Mouse (Mus musculus): Measurements from ENCODE around the gene Rps6kb2.
"Not testable (repeated sequence)": the region's sequence is repeated elsewhere in the genome, so short reads cannot be mapped to it uniquely, and the experiment has no call there.

Gene Rps6kb2

DNA sequence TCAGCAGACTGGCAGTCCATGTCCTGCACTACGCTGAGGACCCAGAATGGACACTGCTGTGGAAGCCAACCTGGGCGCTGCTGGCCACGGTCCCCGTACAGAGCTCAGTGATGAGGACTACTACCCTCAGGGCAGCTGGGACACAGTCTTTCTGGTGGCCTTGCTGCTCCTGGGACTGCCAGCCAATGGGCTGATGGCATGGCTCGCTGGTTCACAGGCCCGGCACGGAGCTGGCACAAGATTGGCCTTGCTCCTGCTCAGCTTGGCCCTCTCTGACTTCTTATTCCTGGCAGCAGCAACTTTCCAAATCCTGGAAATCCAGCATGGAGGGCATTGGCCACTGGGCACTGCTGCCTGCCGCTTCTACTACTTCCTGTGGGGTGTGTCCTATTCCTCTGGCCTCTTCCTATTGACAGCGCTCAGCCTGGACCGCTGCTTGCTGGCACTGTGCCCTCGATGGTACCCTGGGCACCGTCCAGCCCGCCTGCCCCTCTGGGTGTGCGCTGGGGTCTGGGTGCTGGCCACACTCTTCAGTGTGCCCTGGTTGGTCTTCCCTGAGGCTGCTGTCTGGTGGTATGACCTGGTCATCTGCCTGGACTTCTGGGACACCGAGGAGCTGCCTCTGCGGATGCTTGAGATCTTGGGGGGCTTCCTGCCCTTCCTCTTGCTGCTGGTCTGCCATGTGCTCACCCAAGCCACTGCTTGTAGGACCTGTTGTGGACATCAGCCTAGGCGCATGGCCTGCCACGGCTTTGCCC lies 20.6 kb downstream of the Rps6kb2 start:
- no peak for DNase-seq (ENCODE audit: inconsistent age in 2 of 2, low spot score in 1 of 2)

DNA sequence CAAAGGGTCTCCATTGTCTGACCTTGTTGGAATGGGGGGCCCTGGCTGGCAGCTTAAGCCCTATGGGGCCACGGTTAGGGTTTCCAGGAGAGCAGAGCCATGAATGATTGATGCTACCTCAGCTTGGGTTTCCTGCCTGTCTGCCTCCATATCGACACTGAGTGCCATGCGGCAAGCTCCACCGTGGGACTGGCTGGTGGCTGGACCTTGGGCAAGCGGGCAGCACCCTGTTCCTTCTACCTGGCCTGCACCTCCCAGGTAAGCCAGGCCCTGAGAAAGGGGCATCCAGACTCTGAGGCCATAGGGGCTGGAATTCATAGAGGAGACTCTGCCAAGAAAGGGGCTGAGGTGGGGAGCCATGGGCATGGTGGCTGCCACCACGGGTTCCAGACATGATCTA lies 23.0 kb downstream of the Rps6kb2 start:
- DNase-seq (ENCODE audit: inconsistent age in 2 of 2, low spot score in 1 of 2) = no peak

DNA sequence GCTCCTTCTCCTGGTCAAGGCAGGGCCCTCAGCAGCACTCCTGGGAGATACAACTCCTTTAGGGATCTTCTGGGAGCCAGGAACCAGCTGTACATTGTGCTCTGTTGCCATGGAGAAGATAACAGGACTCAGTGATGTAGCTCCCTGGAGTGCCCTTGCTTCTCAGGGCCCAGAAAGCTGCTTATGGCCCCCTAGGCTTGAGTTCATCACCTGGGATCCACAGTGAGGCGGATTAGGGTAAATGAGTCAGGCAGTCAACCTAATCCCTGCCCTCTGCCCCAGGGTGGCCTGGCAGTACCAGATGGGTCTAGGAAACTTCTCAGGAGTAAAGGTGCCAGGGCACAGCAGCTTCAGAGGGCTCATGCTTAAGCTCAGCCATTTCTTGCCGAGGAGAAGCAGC lies 23.7 kb downstream of the Rps6kb2 start, which contains the start of gene Gpr152:
Gene Gpr152, plus strand, starts transcription at position 342 of the 400 bp plus-strand sequence.
- no peak for DNase-seq (ENCODE audit: inconsistent age in 2 of 2, low spot score in 1 of 2)

DNA sequence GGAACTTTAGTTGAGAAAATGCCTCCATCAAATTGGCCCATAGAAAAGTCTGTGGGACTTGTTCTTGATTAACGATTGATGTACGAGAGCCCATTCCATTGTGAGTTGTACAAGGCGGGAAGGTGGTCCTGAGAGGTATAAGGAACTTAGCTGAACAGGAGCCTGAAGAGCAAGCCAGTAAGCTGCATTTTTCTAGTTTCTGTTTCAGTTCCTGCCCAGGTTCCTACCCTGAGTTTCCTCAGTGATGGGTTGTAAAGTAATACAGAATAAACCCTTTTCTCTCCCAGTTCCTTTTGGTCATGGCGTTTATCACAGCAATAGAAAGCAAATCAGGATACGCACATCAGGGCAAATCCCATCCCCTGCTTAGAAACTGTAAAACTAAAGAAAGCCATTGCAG lies 25.2 kb downstream of the Rps6kb2 start:
- DNase-seq (ENCODE audit: inconsistent age in 2 of 2, low spot score in 1 of 2) = no peak

DNA sequence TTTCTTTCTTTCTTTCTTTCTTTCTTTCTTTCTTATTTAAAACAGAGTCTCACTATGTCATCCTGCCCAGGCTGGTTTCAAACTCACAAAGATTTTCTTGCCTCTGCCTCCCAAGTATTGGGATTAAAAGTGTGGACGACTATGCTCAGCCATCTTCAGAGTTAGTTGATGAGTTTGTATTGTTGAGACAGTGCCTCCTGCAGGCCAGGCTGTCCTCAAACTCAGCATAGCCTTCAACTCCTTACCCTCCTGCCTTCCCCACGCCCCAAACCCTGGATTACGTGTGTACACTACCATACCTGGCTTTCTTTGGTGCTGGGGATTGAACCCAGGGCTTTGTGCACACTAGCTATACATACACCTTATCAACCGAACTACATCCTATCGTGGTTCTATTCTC lies 26.7 kb downstream of the Rps6kb2 start:
- DNase-seq (ENCODE audit: inconsistent age in 2 of 2, low spot score in 1 of 2) = no peak

DNA sequence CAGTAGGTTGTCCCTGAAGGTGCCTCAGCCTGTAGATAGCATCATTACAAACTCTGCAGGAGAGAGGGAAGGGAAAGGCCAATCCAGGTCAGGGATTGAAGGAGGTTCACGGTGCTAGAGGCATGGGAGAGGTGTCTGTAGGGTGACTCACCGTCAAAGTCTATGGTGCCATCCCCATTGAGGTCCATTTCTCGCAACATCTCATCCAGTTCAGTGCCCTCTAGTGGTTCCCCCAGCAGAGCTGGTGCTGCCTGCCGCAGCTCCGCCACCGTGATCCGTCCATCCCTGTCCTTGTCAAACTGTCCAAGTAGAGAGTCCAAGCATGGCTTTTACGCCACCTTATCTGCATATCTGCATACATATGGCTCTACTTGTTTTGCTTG lies 27.2 kb downstream of the Rps6kb2 start:
- peak in 1 of 2 experiments; percentile 82 for DNase-seq (ENCODE audit: inconsistent age in 2 of 2, low spot score in 1 of 2)

DNA sequence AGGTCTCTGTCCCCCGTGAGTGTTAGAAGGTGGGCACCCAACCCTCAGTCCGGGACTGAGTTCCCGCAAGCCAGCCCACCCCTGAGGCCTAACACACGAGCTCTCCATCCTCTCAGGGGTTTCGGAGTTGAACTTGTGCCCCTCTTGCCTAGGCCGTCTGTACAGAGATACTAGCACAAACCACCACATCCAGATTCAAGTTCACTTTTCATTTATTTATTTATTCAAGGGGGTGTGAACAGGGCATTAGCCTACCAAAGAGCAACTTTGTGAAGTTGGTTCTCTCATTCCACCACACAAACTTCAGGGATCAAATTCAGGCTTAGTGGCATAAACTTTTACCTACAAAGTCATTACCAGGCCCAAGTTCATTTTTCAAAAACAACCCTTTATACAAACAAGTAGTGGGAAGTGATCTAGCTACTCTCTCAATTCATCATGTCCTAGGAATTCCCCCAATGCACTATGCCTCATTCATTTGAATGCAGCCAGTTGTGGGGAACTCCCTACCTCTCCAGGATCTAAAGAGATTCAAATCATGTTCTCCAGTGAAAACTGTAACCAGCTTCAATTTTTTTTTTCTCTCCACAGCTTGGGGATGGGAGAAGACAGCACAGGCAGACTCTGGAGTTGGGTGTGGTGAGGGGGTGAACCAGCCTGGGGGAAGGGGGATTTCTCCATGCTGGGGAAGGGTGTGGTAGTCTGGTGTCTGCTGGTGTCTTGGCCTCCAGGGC lies 27.8 kb downstream of the Rps6kb2 start:
- not testable (repeated sequence) for DNase-seq (ENCODE audit: inconsistent age in 2 of 2, low spot score in 1 of 2)

DNA sequence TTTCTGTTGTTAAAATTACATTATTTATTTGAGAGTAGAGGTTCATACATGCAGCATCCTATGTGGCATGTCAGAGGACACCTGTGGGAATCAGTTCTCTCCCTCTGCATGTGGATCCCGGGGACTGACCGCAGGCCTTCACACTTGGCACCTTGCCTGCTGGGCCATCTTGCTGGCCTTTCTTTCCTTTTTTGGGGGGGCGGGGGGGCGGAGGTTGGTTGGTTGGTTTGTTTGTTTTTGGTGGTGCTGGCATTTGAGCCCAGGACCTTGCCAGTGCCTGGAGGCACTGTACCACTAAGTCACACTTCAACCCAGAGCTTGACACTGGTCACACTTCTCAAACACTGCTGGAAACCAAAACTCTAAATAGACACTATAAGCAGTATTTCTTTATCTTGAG lies 28.8 kb downstream of the Rps6kb2 start:
- DNase-seq (ENCODE audit: inconsistent age in 2 of 2, low spot score in 1 of 2) = no peak

DNA sequence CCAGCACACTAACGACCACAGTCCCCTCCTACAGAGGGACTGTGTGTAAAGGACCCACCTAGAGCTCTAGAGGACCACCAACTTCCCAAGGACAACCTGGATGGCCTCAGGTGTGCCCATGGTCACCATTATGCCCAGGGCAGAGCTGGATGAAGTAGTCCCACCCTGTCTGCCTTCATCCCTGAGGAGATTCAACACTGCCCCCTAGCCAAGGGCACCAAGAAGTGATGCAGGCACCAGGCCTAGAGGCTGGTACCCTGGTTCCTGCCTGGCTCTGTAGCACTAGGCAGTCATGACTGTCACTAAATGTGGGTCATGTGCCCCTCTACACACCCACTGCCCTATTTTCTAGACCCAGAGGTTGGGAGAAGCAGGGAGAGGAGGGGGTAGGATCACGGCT lies 31.4 kb downstream of the Rps6kb2 start:
- peak in 1 of 2 experiments; percentile 57 for DNase-seq (ENCODE audit: inconsistent age in 2 of 2, low spot score in 1 of 2)

DNA sequence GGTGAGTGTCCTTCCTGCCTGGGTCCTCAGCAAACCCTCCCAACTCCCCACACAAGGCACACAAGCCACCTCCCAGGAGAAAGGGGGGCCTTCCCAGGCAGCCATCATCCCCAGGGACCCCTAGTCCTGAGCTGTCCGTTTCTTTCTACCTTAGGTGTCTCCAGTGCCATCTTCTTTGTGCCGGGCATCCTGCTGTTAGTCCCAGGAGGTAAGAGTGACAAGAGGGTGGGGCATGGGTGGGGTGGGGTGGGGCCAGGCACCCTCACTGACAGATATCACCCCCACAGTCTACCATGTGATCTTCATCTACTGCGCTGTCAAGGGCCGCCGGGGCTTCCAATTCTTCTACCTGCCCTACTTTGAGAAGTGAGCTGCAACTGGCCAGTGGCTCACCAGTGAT lies 32.1 kb downstream of the Rps6kb2 start:
- no peak for DNase-seq (ENCODE audit: inconsistent age in 2 of 2, low spot score in 1 of 2)

DNA sequence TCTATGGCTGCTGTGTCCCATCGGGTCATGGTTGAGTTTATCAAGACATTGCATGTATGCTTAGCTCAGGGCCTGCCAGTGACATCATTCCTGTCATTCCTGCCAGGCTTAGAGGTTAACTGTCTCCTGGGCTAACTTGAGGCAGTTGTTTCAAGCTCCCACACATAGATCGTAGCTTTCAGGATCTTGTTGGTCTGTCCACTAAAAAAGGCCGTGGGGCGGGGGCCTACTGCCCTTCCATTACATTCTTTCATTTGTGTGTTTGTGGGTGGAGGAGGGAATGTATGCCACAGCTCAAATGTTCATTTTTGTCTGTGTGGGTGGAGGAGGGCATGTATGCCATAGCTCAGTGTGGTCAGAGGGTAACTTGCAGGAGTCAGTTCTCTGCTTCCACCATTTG lies 33.0 kb downstream of the Rps6kb2 start:
- no peak for DNase-seq (ENCODE audit: inconsistent age in 2 of 2, low spot score in 1 of 2)

DNA sequence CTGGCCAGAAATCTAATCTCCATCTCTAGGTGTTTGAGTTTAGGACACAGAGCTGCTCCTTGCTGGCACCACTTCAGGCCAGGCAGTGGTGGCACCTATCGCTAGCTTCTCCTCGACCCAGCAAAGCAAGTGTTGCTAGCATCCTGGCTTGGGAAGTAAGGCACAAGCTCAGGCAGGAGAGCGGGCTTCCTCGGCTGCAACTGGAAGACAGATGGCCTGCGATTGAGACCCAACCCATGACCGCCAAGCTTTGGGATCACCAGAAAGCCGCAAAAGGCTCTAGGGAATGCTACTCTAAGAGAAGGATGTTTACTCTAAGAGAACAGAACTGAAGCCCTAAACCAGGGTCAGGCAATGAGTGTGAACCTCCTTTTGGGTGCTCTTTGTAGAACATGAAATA lies 33.7 kb downstream of the Rps6kb2 start:
- DNase-seq (ENCODE audit: inconsistent age in 2 of 2, low spot score in 1 of 2) = no peak

DNA sequence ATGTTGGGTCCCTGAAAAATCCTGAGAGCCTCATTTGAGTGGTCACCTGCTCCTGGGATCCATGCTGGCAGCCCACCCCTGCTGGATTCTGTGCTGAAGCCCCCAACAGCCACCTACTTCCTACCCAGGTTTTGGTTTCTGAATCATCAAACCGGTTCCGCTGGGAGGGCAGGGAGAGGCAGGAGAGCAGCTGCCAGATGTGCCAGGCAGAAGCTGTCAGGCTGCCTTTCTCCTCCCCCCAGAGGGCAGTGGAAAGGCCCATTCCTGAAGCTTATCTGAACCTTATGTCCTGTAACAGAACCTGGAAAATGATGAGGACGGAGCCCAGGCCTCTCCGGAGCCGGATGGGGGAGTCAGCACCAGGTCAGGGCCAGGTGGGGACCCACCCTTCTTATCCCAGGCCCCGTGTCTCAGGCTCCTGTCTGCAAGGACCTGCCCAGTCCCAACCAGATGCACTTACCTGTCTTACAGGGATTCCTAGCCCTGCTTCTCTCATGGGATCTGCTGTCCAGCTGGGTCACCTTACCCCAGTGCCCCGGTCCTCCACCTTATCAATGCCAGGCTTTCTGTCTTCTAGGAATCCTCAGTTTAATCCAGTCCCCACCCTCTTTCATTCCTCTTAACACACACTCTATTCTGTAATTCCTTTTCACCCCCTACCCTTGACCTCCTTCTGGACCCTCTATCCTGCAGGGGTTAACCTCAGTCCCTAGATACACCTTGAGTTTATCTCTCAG lies 36.2 kb downstream of the Rps6kb2 start:
- peak in 1 of 2 experiments; percentile 70 for DNase-seq (ENCODE audit: inconsistent age in 2 of 2, low spot score in 1 of 2)

DNA sequence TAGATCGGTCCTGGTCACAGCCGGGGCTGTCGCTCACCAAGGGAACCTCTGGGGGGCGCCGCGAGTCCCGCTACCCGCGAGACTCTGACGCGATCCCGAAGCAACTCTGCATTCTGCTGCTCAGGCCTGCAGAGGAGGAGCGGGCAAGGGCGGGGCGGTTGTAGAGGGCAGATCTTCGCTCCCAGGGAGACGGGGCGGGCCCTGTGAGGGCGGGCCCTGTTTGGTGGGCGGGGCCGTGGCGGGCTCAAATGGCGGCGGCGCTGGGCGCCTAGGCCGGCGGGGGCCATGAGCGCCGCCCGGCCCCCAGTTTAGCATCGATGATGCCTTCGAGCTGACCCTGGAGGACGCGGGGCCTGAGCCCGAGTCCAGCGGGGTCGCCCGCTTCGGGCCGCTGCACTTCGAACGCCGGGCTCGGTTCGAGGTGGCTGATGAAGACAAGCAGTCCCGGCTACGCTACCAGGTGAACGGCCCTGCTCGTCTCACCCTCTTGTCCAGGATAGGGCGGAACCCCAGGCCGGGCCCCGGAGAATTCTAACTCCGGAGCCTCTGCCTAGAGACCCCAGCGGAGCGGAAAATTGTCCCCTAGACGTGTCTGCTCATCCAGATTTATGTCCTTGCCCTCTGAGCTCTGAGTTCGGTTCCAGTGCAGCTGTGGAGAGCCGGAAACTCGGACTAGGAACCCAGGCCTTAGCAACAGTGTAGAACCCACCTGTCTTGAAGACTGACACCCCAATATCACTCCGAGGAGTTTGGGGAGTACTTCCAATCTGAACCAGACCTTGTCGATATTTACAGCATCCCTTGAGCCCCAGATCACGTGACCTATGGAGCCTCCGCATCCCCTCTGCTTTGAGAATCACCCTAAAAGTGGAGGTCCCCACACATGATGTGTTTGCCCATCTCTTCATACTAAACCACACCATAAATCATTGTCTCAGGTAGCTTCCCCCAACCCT lies 37.1 kb downstream of the Rps6kb2 start, which contains the start of gene Aip:
Gene Aip, minus strand, starts transcription at position 118 of the 956 bp plus-strand sequence.
- DNase-seq (ENCODE audit: inconsistent age in 2 of 2, low spot score in 1 of 2) = peak; percentile 99

DNA sequence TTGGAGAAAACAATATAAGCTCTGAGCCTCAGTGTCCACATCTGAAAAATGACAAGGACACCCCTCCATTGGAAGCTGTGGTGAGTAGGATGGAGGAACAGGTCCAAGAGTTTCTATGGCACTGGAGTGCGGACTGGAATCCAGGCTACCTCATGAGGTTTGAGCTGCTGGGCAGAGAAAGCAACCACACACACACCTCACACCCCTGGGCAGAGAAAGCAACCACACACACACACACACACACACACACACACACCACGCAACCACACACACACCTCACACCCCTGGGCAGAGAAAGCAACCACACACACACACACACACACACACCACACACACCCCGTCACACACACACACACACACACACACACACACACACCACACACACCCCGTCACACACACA lies 37.9 kb downstream of the Rps6kb2 start:
- DNase-seq (ENCODE audit: inconsistent age in 2 of 2, low spot score in 1 of 2) = peak in 1 of 2 experiments; percentile 79

DNA sequence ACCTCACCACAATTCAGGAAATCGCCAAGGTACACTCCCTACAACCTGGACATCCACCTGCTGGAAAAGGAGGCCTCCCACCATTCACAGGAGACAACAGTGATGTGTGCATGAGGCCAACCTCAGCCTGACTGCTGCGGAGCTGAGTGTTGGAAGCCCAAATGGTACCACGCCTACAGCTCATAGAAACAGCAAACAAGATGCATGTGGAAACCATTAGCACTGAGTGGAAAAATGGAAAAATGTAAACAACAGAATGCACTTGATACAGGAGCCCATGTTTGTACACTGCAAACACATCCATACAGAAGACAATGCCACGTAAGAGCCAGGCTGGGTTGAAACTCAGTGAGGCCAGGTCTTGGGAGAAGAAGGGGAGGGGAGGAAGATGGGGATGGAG lies 38.7 kb downstream of the Rps6kb2 start:
- no peak for DNase-seq (ENCODE audit: inconsistent age in 2 of 2, low spot score in 1 of 2)

DNA sequence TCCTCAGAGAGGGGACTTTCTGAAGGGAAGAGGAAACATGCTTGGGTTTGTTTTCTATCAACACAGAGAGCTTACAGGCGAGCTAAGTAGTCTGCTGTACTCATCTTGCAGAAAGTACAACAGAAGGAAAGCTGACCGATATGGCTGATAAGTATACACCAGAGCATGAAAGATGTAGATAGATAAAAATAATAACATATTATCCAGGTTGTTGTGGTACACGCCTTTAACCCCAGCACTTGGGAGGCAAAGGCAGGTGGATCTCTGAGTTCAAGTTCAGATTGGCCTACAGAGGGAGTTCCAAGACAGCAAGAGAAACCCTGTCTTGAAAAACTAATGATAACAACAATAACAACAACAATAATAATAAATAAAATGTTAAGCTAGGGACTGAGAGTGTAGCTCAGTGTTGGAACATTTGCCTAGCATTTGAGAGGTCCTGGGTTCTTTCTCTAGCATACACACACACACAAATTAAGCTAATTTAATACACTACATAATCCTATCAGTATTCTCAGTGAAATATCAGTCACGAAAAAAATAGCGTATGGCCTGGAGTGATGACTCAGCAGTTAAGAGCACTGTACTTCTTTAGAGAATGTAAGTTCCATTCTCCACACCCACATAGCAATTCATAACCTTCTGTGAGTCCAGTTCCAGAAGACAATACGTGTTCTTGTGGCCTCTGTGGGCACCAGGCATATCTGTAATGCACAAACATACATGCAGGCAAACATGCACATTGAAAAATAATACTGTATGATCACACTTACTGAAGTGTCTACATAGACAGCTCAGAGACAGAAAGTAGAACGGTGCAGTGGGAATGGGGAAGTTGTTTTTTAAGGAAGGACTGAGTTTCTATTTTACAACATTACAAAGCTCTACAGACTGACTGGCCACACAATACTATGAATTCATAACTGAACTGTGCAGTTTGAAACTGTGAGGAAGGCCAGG lies 40.5 kb downstream of the Rps6kb2 start:
- no peak for DNase-seq (ENCODE audit: inconsistent age in 2 of 2, low spot score in 1 of 2)

DNA sequence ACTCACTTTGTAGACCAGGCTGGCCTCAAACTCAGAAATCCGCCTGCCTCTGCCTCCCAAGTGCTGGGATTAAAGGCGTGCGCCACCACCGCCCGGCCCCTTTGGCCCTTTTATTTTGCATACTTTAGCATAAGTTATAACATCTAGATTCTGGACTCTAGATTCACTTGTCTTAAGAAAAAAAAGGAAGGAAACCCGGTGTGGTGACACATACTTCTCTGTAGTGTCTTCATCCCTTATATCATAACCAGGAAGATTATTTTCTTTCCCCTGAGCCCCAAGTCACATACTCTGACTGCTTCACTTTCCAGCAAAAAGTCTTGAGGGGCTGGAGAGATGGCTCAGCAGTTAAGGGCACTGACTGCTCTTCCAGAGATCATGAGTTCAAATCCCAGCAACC lies 41.3 kb downstream of the Rps6kb2 start:
- not testable (repeated sequence) for DNase-seq (ENCODE audit: inconsistent age in 2 of 2, low spot score in 1 of 2)

DNA sequence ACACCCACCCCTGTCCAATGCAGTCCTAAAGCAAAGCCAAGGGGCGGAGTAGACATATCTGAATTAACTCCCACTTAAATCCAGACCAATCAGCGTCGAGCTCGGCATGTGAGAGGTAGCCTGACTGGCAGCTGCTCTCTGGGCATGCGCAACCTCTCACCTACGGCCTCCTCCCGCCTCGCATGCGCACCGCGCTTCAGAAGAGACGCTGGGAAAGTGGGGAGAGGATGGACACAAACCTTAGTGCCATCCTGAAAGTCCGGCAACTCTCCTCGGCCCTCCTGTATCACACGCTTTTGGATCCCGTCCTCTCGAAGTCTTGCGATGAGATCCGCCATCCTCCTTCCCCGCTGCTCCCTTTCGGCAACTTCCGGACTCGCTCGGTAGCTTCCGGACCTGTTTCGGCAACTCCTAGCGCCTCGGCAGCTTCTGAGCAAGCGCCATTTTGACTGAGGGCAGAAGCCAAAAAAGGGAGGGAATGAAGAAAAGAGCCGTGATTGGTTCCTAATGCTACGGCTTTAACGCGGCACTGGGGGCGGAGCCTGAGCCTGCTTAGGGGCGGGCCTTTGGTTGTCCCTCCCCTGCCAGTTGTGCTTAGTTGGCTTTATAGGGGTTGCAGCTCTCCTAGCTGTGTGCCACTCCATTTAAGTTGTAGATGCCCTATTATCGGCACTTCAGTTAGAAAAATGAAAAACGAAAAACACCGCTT lies 41.9 kb downstream of the Rps6kb2 start:
- DNase-seq (ENCODE audit: inconsistent age in 2 of 2, low spot score in 1 of 2) = peak; percentile 98 to 99

Data from adrenal gland, adult (tissue).